Mouse (Mus musculus) testis, adult 2 months (tissue): ENCODE measurements around the gene Elovl5.

ENCODE experiments used
- CTCF ChIP-seq: fragments of 200-500 bp; IDR thresholded peaks from 2 replicates; pipeline ENCODE4 v1.5.1; 2012; ENCODE audit warnings: low read depth, mild to moderate bottlenecking, inconsistent platforms, low read length, moderate library complexity; ENCODE audit not compliant: control insufficient read depth, insufficient read depth, insufficient replicate concordance
- POLR2A ChIP-seq: fragments of 200-500 bp; IDR thresholded peaks from 2 replicates; pipeline ENCODE4 v1.6.1; 2012; ENCODE audit warnings: low read depth, mild to moderate bottlenecking, inconsistent platforms, low read length, moderate library complexity; ENCODE audit not compliant: control insufficient read depth

DNA sequence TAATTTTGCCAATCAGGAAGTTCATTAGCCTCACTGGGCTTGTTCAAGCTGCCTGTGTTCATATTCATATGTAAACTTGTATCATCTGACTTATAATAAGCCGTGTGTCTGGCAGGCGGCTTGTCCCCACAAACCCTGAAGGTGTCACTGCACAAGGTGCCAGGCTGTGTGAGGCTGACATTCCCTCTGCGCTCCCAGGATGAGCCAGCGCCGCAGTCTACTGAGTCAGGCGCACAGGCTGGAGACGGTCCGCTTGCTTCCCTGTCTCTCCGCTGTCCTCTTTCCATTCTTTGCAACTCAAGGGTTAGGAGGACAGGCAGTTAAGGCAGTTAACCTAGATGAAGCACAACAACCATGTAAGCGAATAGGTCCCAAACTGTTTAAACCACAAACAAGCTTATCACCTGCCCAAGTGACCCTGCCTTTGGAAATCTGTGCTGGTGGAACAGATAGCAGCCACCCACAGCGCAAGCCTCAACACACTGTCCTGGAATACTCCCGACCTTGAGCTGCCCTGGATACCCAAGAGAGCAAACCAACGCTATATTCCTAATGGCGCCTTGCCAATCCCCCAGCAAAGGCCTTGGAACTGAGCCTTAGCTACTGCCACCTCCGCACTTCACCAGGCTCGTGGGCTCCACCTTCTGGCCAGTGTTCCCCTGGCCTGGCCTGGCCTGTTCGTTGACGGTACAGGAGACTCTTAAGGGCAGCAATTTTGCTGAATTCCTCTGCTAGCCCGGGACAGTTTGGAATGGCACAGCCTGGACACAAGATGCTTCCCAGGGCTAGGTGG, 89.2 kb downstream of the Elovl5 start:
- TF ChIP-seq POLR2A, result 0 out of 2 replicates have a peak, but pooled peaks have one; percentile 26
- TF ChIP-seq CTCF, result peak; percentile 81
